Mouse (Mus musculus) frontal cortex, postnatal 25 days (tissue): ENCODE results near the gene Hebp1.

ENCODE experiments used
- DNase-seq, 2 experiments: peaks; one replicate each; pipeline ENCODE4 v3.0.0; 2022; ENCODE audit warnings: low spot score in 2 of 2

Hebp1 gene

DNA sequence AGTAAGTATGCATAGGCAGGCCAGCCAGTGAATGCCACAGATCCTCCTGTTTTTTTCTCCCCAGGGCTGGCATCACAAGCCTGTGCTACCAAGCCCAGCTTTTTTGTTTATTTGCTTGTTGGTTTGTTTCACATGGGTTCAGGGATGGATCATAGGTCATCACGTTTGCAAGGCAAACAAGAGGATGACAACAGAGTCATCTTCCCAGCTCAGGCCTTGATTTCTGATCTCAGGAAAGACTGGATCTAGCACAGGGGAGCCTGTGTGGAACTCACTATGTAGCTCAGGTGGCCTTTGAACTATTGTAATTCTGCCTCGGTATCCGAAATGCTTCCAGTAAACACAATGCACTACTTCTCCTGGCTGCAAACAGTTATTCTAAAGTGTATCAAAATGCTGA lies 35.5 kb downstream of the Hebp1 start:
- DNase-seq: no peak

GRCm38 (mm10) chr6:135161356-135161755 lies 36.5 kb downstream of the Hebp1 start:
- DNase-seq: no peak

GRCm38 (mm10) chr6:135158509-135158908 lies 39.3 kb downstream of the Hebp1 start:
- DNase-seq: no peak

- no peak for DNase-seq
Observed at GRCm38 (mm10) chr6:135157496-135157895, 40.3 kb downstream of the Hebp1 start.

GRCm38 (mm10) chr6:135156597-135156996 lies 41.2 kb downstream of the Hebp1 start:
- no peak for DNase-seq

DNA sequence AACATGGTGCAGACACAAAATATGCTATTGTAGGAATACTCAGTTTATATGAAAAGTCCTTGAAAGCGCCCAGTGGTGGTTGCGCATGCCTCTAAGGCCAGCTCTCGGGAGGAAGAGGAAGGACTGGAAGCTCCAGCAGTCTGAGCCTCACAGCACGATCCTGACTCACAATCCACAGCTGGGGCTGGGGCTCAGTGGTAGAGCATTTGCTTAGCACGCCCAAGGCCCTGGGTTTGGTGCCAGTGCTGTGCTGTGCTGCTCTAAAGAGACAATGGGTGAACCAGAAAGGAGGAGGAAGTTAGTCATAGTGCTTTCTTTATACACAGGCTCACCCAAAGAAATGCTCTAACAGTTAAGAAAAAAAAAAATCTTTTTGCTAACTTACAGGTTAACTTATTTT lies 44.1 kb downstream of the Hebp1 start:
- no peak for DNase-seq

DNA sequence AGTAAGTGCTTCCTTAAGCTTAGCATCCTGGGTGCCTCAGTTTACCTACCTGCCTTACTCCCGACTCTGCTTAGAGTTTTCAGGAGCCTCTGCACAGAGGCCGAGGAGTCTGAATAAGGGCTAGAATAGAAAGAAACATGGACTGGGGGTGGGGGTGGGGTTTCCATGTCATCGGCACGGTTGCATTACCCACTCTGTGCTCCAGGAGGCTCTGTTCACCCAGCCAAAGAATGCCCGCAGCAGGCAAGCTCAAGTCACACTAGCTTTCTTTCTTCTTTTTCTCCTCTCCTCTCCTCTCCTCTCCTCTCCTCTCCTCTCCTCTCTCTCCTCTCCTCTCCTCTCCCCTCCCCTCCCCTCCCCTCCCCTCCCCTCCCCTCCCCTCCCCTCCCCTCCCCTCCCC lies 47.5 kb downstream of the Hebp1 start:
- DNase-seq: no peak

DNA sequence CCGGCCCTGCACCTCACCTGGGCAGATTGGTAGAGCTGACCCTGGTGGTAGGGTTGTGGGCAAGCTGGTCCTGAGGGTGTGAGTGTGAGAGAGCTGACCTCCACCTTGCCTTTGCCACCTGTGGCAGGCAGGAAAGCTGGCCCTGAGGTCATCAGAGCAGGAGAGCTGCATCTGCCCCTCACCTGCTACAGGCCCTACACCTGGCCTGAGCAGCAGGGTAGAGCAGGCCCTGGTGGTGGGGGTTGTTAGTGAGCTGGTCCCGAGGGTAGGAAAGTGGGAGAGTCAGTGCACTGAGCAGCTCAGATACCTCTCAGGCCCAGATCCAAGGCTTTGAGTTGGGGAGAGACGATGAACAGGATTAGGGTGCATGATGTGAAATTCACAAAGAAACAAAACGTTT lies 48.1 kb downstream of the Hebp1 start:
- DNase-seq: no peak

DNA sequence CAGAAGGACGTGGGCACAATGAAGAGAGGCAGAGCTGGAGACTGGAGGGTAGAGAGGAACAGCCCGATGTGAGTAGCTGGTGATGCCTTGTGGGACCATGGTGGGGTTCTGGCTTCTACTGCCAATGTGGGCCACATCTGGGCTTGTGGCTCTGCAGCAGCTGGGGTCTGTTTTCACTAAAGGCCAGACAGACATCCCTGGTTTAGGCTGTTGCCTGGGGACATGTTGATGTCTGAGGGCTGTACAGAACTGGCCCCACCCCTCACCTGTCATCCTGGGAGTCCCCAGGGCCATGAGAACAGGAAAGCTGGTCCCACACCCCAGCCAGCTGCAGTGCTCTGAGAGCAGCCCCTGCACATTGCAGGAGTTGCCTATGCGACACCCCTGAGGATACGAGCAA lies 48.6 kb downstream of the Hebp1 start:
- DNase-seq: no peak

DNA sequence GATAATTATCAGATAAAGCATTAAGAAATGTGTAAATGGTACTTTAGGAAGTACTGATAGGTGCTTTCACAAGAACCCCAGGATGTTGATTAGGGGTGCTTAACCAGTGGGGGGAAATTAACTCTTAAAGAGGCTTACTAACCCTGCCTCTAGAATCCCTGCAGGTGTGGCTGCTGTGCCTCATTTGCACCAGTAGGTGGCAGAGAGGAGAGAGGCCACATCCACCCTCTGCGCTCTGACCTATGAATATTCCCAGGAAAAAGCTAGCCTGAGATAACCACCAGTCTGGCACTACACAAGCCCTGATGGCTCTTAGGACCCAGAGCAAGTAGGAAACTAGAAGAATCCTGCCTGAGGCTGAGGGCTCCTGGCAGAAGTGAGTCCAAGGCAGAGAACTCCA lies 49.3 kb downstream of the Hebp1 start:
- DNase-seq: no peak

GRCm38 (mm10) chr6:135145976-135146375 lies 51.8 kb downstream of the Hebp1 start:
- no peak for DNase-seq

DNA sequence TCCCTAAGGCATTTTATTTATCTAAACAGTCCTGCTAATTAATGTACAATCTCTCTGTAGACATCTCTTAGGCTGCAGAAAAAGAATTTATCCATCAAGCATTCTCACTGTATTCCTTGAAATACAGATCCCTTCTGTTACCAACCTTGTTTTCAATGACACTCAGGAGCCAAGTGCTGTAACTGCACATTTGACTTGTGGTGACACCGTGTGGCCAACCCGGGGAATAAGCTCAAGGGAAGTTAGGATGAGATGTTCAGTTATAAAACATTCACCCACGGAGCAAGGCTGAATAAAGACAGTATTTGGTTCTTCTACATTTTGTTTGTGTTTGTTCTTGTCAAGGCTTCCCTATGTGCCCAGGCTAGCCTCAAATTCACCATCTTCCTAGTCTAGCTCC lies 53.3 kb downstream of the Hebp1 start:
- no peak for DNase-seq

GRCm38 (mm10) chr6:135143151-135143550 lies 54.7 kb downstream of the Hebp1 start:
- no peak for DNase-seq

- no peak for DNase-seq
Observed at GRCm38 (mm10) chr6:135141451-135142147, 56.2 kb downstream of the Hebp1 start.

- no peak for DNase-seq
Observed at GRCm38 (mm10) chr6:135138746-135139145, 59.1 kb downstream of the Hebp1 start.

- no peak for DNase-seq
Observed at GRCm38 (mm10) chr6:135138207-135138606, 59.6 kb downstream of the Hebp1 start.

DNA sequence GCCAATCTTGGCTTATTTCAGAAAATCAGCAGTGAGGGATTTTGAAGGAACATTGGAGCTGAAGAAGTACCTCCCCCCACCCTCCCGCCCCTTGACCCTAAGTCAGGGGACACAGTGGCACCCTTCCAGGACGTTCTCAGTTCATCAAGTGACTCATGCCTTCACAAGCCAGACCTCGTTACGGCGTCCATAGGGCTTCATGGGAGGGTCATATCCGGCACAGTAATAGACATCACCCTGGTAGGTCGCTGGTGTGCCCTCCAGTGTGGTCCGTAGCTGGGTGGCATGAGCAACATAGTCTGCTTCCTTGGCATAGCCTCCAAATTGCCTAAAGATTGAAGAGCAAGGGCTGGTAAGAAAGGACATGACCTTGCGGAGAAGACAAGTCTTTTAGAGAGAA lies 60.1 kb downstream of the Hebp1 start:
- DNase-seq: no peak

GRCm38 (mm10) chr6:135136439-135137161 lies 61.2 kb downstream of the Hebp1 start:
- DNase-seq: no peak

DNA sequence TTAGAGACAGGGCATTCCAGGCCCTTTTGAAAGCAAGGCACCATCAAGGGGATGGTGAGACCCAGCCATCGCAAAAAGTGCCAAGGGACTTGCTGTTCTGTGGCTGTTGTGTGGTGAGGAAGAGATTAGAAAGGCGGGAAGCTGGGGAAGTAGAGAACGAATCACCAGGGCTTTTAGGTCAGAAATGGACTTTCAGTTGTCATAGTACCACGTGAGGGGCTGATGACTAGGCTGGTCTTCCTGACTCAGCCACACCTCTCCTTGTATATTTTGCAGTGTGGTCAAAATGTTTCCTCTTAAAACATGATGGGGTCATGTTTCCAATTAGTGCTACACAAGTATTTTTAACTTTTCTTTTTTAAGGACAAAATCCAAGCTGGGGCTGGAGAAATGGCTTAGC lies 62.1 kb downstream of the Hebp1 start:
- DNase-seq: no peak

DNA sequence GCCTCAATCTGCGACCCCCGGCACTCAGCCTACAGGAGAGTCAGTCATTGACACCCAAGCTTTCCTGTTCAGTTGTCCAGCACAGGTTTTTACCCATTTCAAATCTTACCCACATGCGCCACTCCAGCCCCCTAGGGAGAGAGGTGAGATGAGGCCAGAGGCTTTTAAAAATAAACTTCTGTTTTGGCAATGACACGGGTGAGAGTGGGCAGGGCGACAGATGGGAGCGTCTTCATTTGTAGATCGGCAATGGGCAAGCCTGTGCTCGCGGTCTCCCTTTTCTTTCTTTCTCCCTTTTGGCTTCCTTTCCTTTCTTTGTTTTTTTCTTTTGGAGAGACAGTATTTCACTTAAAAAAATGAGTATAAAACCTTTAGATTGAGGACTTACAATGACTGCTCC lies 64.3 kb downstream of the Hebp1 start:
- no peak for DNase-seq

DNA sequence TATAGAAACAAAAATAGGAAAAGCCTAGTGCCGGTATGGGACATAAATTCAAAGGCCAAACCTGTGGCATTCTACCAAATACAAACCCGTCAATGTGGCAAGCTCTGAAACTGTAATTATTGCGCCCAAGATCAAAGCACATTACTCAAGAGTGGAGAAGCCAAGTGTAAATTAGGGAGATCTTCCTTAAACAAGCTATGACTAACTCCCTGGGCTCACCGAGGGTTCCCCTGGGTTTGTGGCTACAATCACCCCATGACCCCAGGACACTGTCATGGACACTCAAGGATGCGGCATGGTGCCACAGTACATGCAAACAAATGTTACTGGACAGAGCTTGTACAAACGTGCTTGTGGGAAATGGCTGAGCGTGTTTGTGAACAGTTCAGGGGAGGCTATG lies 64.7 kb downstream of the Hebp1 start:
- no peak for DNase-seq

GRCm38 (mm10) chr6:135124755-135125380 lies 73.0 kb downstream of the Hebp1 start:
- DNase-seq: no peak

- no peak for DNase-seq
Observed at GRCm38 (mm10) chr6:135118183-135118582, 79.6 kb downstream of the Hebp1 start, which contains the start of gene Gprc5d. Gprc5d (minus strand) TSS chr6:135118283.
